Mouse (Mus musculus) common myeloid progenitor, adult 5-6 weeks (primary cell): ENCODE data around the gene Zfp493. TPM values are rescaled to one million over a fixed set of nuclear protein-coding genes. Genes with fewer than 3 reads are reported as not detected.
"Not testable (repeated sequence)": the region's sequence is repeated elsewhere in the genome, so short reads cannot be mapped to it uniquely, and the experiment has no call there.

ENCODE experiments used
- ATAC-seq: replicated peaks from 2 replicates; pipeline ENCODE4 v1.8.0; 2016; ENCODE audit warnings: low read depth, mild to moderate bottlenecking, moderate TSS enrichment, inconsistent platforms; ENCODE audit not compliant: poor library complexity, severe bottlenecking
- total RNA-seq: library from RNA; stranded (forward); fragments of 200-1000, 187-1606 nt; gene quantifications from 2 replicates; pipeline ENCODE4 v1.2.3, GENCODE M21; 2017

The Zfp493 gene
- 3.0 and 3.2 TPM in 2 replicates for total RNA-seq

DNA sequence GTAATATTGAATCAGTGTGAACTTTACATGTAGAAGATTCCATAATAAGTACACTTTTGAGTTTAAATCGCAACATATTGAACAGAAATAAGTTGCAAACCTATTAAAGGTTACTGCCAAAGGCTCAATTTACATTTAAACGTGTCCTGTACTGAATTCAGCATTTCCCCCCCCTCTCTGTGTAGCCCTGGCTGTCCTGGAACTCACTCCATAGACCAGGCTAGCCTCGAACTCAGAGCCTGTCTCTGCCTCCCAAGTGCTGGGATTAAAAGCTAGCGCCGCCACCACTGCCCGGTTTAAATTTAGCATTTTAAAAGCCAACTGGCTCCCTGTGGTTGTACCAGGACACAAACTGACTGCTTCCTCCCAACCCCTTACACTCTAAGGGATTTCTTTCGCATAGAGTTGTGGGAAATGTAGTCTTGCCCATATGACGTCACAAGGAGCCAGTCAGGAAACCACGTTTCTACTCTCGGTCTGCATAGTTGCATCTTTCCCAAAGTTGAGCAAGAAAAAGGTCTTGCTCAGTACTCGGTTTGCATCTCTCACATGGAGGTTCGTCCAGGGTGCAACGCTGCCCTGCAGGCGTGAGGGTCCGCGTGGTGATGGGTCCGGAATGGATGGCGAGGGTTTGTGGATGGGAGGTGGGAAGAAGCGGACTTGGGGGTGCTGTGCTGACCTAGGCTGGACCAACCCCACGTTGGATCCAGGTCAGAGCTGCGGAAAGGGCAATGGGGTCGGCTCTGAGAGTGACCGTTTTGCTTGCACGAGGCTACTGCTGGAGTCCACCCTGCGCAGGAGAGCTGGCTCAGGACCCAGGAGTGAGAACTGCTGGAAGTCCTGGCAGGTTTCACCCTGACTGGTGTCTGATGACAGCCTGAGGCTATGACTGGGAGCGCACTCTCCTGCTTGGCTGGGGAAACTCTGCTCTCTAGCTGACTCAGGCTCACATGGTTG is at the start of gene Zfp493:
TSS of gene Zfp493 (plus strand) at position 429 of the 957 bp plus-strand sequence.
- ATAC-seq, result peak; percentile 100

DNA sequence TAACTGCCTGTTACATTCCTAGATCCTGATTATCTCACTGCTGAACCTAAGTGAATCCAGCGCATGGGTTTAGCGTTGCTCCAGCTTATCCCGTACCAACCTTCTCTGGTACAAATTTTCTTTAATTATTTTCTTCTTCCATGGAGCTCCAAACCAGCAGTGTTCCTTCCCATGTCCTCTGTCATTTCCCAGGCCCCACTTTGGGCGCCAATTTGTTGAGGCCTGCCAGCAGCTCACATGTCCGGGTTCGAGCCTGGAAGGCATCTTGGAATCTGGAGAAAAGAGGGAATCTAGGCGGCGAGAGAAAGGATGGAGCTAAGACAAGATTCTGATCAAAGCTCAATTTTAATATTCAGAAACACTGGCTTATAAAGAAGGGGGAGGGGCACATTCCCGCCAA is 45.1 kb upstream of the Zfp493 start:
- ATAC-seq, result not testable (repeated sequence)

DNA sequence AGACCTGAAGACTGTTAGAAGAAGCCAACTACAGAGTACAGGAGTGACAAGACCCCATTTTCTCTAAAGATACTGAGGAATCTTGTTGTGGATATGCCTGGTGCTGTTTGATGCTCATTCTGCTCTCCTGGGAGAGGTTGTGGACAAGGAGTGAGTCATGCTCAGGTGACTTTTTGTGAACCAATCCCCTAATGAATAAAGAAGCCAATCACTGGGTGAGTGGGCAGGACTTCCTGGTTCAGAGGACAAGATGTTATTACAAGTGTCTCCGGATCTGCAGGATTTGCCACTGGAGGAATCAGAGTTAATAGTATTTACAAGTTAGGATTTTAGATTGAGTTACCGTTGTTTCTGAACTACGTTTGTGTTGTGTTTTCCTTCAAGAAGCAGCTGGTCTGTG is 36.6 kb upstream of the Zfp493 start:
- ATAC-seq, result no peak

- no peak for ATAC-seq
Measured at GRCm38 (mm10) chr13:67743896-67744295, 35.6 kb upstream of the Zfp493 start.

DNA sequence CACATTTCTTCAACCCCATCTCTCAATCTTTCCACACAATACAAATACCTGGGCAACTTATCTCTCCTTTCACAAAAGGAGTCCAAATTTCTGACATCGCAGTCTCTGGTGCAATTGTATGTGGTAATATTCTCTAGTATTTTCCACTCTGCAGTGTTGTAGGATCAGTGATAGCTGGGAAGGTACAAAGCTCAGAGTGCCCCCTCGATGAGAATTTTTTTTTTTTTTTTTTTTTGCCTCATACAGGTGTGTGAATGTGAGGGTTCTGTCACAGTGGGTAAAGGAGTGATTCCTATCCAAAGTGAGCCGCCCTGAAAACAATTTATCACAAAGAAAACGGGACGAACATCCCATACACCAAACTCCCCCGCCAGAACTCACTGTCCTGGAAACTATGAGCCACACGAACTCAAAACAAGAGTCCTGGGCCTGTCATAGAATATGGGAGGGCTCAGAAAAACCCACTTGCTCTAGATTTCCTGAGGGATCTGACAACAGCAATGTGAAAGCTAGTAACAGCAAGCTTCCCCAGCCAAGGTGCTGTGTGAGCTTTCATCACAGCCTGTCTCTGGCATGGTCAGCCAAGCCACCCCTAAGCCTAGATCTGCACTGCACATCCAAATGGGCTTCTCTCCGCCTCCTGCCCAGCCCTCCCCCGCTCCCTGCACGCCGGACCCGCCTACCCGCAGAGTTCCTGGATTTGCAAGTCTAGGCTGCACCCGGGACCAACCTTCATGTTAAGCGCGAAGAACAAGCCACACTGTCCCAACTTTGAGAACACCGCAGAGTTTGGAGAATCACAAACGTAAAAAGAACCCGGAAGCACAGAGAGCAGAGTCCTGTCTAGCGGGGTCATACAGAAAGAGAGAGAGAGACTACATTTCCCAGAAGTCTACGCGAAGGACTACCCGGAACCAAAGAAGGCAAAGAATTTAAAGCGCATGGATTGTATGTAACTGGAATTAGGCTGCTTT is 24.9 kb upstream of the Zfp493 start, which contains the start of gene Zfp85:
TSS of gene Zfp85 (minus strand) at position 896 of the 974 bp plus-strand sequence.
- ATAC-seq, result peak; percentile 98

DNA sequence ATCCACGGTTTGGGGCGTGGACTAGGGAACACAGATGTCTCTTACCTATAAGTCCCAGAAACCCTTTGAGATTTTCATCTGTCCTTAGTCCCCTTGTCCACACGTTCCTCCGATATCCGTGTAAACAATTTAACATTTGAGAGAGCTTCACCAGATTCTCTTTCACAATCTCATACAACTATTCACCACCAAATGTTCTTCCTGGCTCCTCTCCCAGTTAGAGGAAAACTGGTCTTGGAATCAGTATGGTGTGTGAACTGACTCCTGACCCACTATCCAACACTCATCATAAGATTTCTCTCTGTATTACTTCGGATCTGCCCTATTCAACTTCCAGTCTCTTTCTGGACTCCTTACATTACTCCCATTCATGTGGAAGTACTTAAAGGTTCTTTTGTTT is 23.7 kb upstream of the Zfp493 start:
- ATAC-seq, result no peak

GRCm38 (mm10) chr13:67759966-67760365 is 19.5 kb upstream of the Zfp493 start:
- no peak for ATAC-seq

DNA sequence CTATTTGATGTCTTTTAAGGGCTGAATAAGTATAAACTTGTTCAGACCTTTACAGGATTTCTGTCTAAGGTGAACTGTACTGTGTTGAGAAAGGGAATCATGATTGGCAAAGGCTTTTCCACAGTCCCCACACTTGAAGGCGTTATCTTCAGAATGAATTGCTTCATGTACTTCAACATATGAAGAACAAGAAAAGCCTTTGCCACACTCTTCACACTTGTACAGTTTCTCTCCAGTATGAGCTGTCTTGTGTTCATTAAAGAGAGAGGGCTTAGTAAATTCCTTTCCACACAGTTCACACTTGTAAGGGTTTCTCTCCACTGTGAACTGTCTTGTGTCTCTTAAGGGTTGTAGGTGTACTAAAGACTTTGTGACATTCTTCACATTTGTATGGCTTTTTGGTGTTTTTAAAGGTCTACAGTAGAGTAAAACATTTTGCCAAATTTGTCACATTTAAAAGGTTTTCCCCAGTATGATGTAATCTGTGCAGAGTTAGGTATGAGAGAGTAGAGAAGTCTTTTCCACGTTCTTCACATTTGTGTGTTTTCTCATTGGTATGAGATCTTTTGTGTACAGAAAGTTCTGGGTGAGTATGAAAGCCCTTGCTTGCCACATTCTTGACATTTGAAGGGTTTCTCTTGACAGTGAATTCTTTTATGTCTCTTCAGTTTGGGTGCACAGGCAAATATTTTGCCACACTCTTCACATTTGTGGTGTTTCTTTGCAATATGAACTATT is 16.3 kb upstream of the Zfp493 start:
- no peak for ATAC-seq

- ATAC-seq, result no peak
Measured at GRCm38 (mm10) chr13:67791921-67792455, 12.5 kb downstream of the Zfp493 start.

DNA sequence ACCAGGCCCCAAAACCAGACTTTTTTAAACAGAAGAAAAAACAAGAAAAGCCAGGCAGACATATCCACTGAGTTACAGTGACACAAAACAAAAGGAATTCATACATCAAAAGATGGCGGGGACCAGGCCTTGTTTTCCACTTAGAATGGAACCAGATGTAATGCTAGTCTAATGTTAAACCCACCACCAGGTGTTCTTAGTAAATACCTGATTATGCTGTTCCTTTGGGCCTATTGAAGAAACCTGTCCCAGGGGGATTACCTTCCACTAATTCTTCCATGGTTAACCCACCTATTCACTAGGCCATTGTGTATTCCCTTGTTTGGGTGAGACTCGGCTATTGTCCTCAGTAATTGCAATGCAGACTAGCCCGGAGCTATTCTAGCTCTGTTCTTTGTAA is 19.1 kb downstream of the Zfp493 start:
- no peak for ATAC-seq

- ATAC-seq, result not testable (repeated sequence)
Measured at GRCm38 (mm10) chr13:67799151-67799550, 19.7 kb downstream of the Zfp493 start.

DNA sequence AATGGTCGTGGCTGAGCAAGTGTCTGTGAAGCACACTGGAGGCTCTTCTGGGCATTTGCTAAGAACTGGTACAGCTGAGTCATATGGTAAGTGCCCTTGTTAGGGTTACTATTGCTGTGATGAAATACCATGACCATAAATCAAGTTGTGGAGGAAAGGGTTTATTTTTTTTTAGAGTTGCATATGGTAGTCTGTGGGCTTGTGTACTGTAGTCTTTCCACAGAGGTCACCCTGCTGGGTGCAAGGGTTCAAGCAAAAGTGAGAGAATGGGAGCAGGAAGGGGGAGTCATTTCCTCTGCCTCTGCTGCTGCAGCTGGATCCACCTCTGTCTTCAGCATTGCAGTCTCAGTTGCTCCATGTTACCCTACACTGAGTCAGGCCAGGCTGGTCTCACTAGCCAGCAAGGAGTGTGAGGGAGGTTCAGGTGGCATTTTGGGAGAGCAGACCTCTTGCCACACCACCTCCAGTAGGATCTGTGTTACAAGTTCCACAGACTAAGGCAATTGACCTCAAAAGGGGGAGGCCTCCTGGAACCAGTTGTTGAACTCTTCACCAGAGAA is 32.2 kb downstream of the Zfp493 start:
- ATAC-seq, result no peak

DNA sequence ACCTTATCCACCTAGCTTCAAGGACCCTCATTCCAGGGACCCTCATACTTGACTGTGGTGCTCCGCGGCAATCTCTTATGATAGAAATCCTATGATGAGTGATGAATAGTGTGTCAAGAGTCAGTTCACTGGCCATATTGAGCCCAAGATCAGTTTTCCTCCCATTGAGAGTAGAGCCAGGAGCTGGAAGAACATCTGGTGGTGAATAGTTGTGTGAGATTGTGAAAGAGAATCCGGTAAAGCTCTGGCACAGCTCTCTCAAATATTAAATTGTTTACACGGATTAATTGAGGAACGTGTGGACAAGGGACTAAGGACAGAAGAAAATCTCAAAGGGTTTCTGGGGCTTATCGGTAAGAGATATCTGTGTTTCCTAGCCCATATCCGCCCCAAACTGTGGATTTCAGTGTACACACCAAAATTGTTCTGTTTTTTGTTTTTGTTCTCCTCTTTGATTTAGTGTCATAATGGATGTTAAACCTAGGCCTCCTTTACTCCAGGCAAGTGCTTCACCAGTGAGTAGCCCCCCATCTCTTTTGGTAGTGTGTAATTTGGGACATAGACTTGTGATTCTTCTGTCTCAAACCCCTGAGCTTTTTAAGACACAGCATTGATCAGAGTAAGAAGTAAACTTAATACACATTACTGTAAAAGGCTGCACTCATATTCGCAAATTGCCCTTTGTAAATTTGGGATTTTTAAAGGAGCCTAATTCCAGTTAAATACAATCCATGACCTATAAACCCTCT is 33.6 kb downstream of the Zfp493 start:
- no peak for ATAC-seq

DNA sequence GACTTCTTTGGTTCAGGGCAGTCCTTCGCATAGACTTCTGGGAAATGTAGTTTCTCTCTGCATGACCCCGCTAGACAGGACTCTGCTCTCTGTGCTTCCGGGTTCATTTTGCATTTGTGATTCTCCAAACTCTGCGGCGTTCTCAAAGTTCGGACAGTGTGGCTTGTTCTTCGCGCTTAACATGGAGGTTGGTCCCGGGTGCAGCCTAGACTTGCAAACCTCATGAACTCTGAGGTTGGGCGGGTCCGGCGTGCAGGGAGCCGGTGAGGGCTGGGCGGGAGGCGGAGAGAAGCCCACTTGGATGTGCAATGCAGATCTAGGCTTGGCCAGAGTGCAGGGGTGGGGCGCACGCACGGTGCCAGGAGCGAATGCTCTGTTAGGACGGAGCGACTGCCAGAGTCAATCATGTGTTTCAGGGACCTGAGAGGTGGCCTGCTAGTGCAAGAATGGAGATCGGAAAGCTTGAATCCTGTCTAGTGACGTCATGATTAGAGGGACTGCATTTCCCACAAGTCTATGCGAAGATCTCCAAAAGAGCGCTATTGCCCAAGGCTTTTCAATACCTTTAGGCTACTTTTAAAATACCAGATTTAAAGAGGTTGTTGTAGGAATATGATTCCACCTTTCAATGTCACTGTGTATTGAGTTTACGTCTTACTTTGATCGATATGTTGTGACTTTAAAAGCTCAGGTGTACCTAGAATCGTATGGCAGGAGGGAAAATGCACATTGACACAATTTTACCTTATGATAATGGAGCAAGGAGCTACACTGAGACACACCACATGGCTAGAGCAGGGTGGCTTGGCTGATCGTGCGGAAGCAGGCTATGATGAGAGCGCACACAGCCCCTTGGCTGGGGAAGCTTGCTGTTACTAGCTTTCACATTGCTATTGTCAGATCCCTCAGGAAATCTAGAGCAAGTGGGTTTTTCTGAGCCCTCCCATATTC is 34.5 kb downstream of the Zfp493 start, which contains the start of gene Zfp273:
TSS of gene Zfp273 (plus strand) at position 31 of the 951 bp plus-strand sequence.
- ATAC-seq, result peak; percentile 95

- ATAC-seq, result no peak
Measured at GRCm38 (mm10) chr13:67818636-67819035, 39.1 kb downstream of the Zfp493 start.

DNA sequence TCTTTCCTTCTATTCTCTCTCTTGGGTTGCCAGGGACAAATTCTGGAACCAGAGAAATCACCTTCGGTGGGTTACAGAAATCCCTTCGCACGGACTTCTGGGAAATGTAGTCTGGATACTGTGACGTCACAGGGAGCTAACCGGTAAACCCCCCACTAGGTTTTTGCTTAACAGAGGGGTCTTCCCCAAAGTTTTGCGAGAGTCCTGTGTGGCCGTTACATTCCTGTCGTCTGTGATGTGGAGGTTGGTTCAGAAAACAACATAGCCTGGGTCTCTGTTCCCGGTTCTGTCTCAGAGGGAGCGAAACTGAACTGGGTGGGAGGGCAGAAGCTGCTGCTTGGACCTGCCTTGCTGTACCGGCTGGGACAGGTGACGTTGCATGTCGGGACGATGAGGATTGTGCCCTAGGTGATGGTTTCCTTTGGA is 51.4 kb downstream of the Zfp493 start, which contains the start of gene Gm10037:
TSS of gene Gm10037 (plus strand) at position 196 of the 426 bp plus-strand sequence.
- ATAC-seq, result peak; percentile 96

GRCm38 (mm10) chr13:67833137-67833536 is 53.6 kb downstream of the Zfp493 start:
- not testable (repeated sequence) for ATAC-seq
